Mouse (Mus musculus) heart, adult 2 months (tissue): ENCODE measurements around the gene Pdzrn3. TPM values are rescaled to one million over a fixed set of nuclear protein-coding genes. Genes with fewer than 3 reads are reported as not detected.

Source experiments
- DNase-seq, 2 experiments: peaks; one replicate each; pipeline ENCODE4 v3.0.0; 2021
- H3K27ac ChIP-seq: fragments of 200-600 bp; 2 replicates; pipeline ENCODE4 v1.8.1; 2022
- H3K27me3 ChIP-seq: fragments of 200-500 bp; 2 replicates; pipeline ENCODE4 v1.6.1; 2012; ENCODE audit warnings: mild to moderate bottlenecking, low read length, inconsistent platforms, mixed read lengths; ENCODE audit not compliant: control insufficient read depth, insufficient read depth
- H3K36me3 ChIP-seq: fragments of 200-500 bp; 2 replicates; pipeline ENCODE4 v1.6.1; 2012; ENCODE audit warnings: low read length, inconsistent platforms; ENCODE audit not compliant: control insufficient read depth, insufficient read depth
- H3K4me1 ChIP-seq: fragments of 200-500 bp; 2 replicates; pipeline ENCODE4 v1.6.1; 2011; ENCODE audit warnings: low read length; ENCODE audit not compliant: control insufficient read depth, insufficient read depth
- H3K4me3 ChIP-seq: fragments of 200-600 bp; 2 replicates; pipeline ENCODE4 v1.8.1; 2022
- H3K79me2 ChIP-seq: fragments of 200-500 bp; replicated peaks from 2 replicates; pipeline ENCODE4 v1.6.1; 2012; ENCODE audit warnings: mild to moderate bottlenecking, inconsistent platforms, low read length, moderate library complexity, mixed read lengths; ENCODE audit not compliant: control insufficient read depth, insufficient read depth
- H3K9ac ChIP-seq: fragments of 200-500 bp; 2 replicates; pipeline ENCODE4 v1.6.1; 2012; ENCODE audit warnings: low read depth, mild to moderate bottlenecking, control low read depth, inconsistent platforms, low read length, mixed read lengths
- CTCF ChIP-seq: fragments of 200-600 bp; IDR thresholded peaks from 2 replicates; pipeline ENCODE4 v1.8.1; 2022; ENCODE audit warnings: antibody characterized with exemption, mild to moderate bottlenecking, moderate library complexity
- EP300 ChIP-seq: fragments of 200-500 bp; IDR thresholded peaks from 2 replicates; pipeline ENCODE4 v1.6.1; 2011; ENCODE audit warnings: low read depth, low read length, control low read depth; ENCODE audit not compliant: insufficient read depth
- POLR2A ChIP-seq: fragments of 200-500 bp; IDR thresholded peaks from 2 replicates; pipeline ENCODE4 v1.6.1; 2011; ENCODE audit warnings: mild to moderate bottlenecking, low read depth, low read length, control low read depth; ENCODE audit not compliant: insufficient read depth
- WGBS: fragments of 180-500 bp; shearing (Covaris S2); methylation state at CpG from one replicate; pipeline ENCODE4 v1.1.7; 2018; 5-methylcytosine and 5-hydroxymethylcytosine counted together
- intact Hi-C: fragments of 180-260 bp; cut with DNase I; formaldehyde crosslinking; loops from one replicate; pipeline ENCODE4 v1.15.1; 2025
- polyA plus RNA-seq: library from polyadenylated mRNA; depleted of rRNA; stranded (reverse); fragments of >200 nt; gene quantifications from 2 replicates; pipeline ENCODE4 v1.2.3, GENCODE M21; 2012
- total RNA-seq, 2 experiments: library from RNA; stranded (reverse); gene quantifications; 2 replicates each; pipeline ENCODE4 v1.2.3; 2021

The Pdzrn3 gene
- total and polyA plus RNA-seq, 3 experiments: 19.3 to 32.2 (median 28.7) TPM

GRCm38 (mm10) chr6:101214734-101215435 is 162.8 kb downstream of the Pdzrn3 start:
- H3K27me3 ChIP-seq: no peaks in the 10 kb centered on the region
- intact Hi-C loops: no loop called here
- H3K4me3 ChIP-seq: no peak overlapping the region
- H3K4me1 ChIP-seq: no peaks in the 10 kb centered on the region
- H3K27ac ChIP-seq: no peak overlapping the region
- no peak overlapping the region for H3K9ac ChIP-seq
- TF ChIP-seq POLR2A: no peak
- H3K79me2 ChIP-seq: no peaks in the 10 kb centered on the region
- 89% methylated on average over 8 of the region's 8 CpGs for WGBS
- no peaks in the 10 kb centered on the region for H3K36me3 ChIP-seq
- no peak for DNase-seq

GRCm38 (mm10) chr6:101213066-101213465 is 164.6 kb downstream of the Pdzrn3 start:
- Histone ChIP-seq H3K9ac (no peak overlapping the region), H3K4me1 (no peaks in the 10 kb centered on the region), H3K27ac (no peak overlapping the region), H3K27me3 (no peaks in the 10 kb centered on the region), H3K4me3 (no peak overlapping the region), H3K36me3 (no peaks in the 10 kb centered on the region), H3K79me2 (no peaks in the 10 kb centered on the region)
- WGBS: 90% methylated on average over 5 of the region's 5 CpGs
- DNase-seq: no peak
- intact Hi-C loops: no loop called here
- TF ChIP-seq POLR2A (no peak), CTCF (no peak), EP300 (no peak)

GRCm38 (mm10) chr6:101212086-101212485 is 165.6 kb downstream of the Pdzrn3 start:
- intact Hi-C loops: no loop called here
- no peak overlapping the region for H3K9ac ChIP-seq
- H3K36me3 ChIP-seq: no peaks in the 10 kb centered on the region
- TF ChIP-seq EP300 (no peak), CTCF (no peak), POLR2A (no peak)
- no peak overlapping the region for H3K27ac ChIP-seq
- H3K4me1 ChIP-seq: no peaks in the 10 kb centered on the region
- H3K27me3 ChIP-seq: no peaks in the 10 kb centered on the region
- H3K79me2 ChIP-seq: no peaks in the 10 kb centered on the region
- 92% methylated on average over 6 of the region's 6 CpGs for WGBS
- DNase-seq: no peak
- no peak overlapping the region for H3K4me3 ChIP-seq

GRCm38 (mm10) chr6:101211361-101211841 is 166.3 kb downstream of the Pdzrn3 start:
- Histone ChIP-seq H3K27me3 (no peaks in the 10 kb centered on the region), H3K36me3 (no peaks in the 10 kb centered on the region), H3K4me1 (no peaks in the 10 kb centered on the region), H3K4me3 (no peak overlapping the region), H3K27ac (no peak overlapping the region), H3K79me2 (no peaks in the 10 kb centered on the region), H3K9ac (no peak overlapping the region)
- WGBS: 61% methylated on average over 8 of the region's 8 CpGs
- intact Hi-C loops: no loop called here
- no peak for DNase-seq
- TF ChIP-seq CTCF (no peak), POLR2A (no peak), EP300 (no peak)

GRCm38 (mm10) chr6:101198943-101199298 is 178.8 kb downstream of the Pdzrn3 start:
- Histone ChIP-seq H3K36me3 (no peaks in the 10 kb centered on the region), H3K79me2 (no peaks in the 10 kb centered on the region), H3K4me3 (no peak overlapping the region), H3K9ac (no peak overlapping the region), H3K27me3 (no peaks in the 10 kb centered on the region), H3K4me1 (no peaks in the 10 kb centered on the region), H3K27ac (no peak overlapping the region)
- 43% methylated on average over 8 of the region's 8 CpGs for WGBS
- intact Hi-C loops: loop anchor here (1.0 kb wide), 1 partner anchor 317 kb away; no protein-coding TSS in a partner anchor
- no peak for DNase-seq
- TF ChIP-seq EP300 (no peak), POLR2A (no peak), CTCF (no peak)

- 46% methylated on average over 24 of the region's 24 CpGs for WGBS
- H3K9ac ChIP-seq: no peak overlapping the region
- intact Hi-C loops: loop anchor here (1.0 kb wide), 1 partner anchor 316 kb away; no protein-coding TSS in a partner anchor
- no peak for DNase-seq
- H3K27ac ChIP-seq: no peak overlapping the region
- no peak for TF ChIP-seq POLR2A
- no peak for TF ChIP-seq EP300
- no peak for TF ChIP-seq CTCF
- H3K36me3 ChIP-seq: no peaks in the 10 kb centered on the region
- H3K4me1 ChIP-seq: no peaks in the 10 kb centered on the region
- H3K27me3 ChIP-seq: no peaks in the 10 kb centered on the region
- no peaks in the 10 kb centered on the region for H3K79me2 ChIP-seq
- H3K4me3 ChIP-seq: no peak overlapping the region
Observed at GRCm38 (mm10) chr6:101198284-101198942, 179.3 kb downstream of the Pdzrn3 start.
